Mouse (Mus musculus) kidney, adult 2 months (tissue): ENCODE results near the gene Peg10.

Experiments
- CTCF ChIP-seq: fragments of 200-500 bp; conservative IDR thresholded peaks from 2 replicates; pipeline ENCODE4 v1.5.1; 2011; ENCODE audit warnings: low read depth, mild to moderate bottlenecking, control low read depth, low read length, moderate library complexity, mixed read lengths; ENCODE audit not compliant: insufficient read depth, insufficient read length
- POLR2A ChIP-seq: fragments of 200-500 bp; IDR thresholded peaks from one replicate; pipeline ENCODE4 v1.6.1; 2011; ENCODE audit warnings: low read depth, low read length, control low read depth

DNA sequence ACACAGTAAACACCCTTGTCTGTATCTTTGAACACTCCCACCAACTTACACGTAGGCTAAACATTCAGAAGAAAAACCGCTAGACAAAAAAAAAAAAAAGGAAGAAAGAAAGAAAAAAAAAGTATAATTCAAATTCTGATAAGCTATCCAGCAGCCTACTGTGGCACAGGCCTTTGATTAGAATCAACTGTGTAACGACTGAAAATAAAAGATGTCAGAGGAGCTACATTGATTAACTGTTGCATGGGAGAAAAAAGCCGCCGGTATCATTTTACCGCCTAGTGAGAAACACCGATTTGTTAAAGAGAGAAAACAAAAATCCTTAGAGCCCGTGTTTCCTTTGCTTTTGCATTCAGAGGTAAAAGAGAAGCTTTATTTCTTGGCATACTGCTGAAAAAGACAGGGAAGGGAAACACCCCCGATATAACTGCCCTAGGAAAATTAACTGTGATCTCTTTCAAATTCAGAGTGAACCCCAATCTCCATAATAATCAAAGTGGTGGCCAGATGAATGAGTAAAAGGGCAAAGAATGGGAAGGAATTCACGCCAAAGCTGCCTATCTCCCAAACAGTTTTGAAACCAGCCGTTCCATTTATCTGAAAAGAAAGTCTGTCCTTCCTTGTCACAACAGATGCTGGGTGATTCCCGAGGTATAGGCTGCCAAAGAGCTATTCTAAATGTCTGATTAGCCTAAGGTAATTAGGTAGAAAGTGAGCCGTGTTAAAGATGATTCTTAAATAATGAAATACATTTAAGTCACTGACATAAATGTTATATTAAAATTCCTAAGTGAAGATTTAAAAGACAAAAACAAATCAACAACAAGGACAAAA, 7.4 kb upstream of the Peg10 start:
- TF ChIP-seq POLR2A: no peak
- TF ChIP-seq CTCF: no peak
